Comparison of ENCODE assay signal across 8 mouse cellular contexts in genomic region chr13:73692249-73692868, GRCm38 (mm10). TPM values are rescaled to one million over a fixed set of nuclear protein-coding genes. Genes with fewer than 3 reads are reported as not detected.
DNase-seq lines count a peak whose midpoint lies in the region; ATAC-seq lines count a peak whose summit lies in the region.

No protein-coding gene starts in this region.

- H3K27me3 ChIP-seq in limb, embryonic 12.5 days = no peaks in the 10 kb centered on the region; the same call in none of the 2 replicates
- no peaks in the 10 kb centered on the region for H3K27me3 ChIP-seq in midbrain, embryonic 14.5 days (ENCODE audit: control insufficient read depth, insufficient read depth, low read length)
- no peaks in the 10 kb centered on the region for H3K27me3 ChIP-seq in splenic B cell, adult 2 months (ENCODE audit: control insufficient read depth, insufficient read depth, low read length, poor library complexity, severe bottlenecking)

- no peak overlapping the region for H3K4me2 ChIP-seq in limb, embryonic 12.5 days
- H3K4me2 ChIP-seq in midbrain, embryonic 14.5 days (ENCODE audit: low read length) = no peak overlapping the region

- H3K9me3 ChIP-seq in limb, embryonic 12.5 days = no peaks in the 10 kb centered on the region
- no peaks in the 10 kb centered on the region for H3K9me3 ChIP-seq in midbrain, embryonic 14.5 days (ENCODE audit: control insufficient read depth, low read length)

- H3K4me3 ChIP-seq in limb, embryonic 12.5 days (replicated peaks) = no peak overlapping the region
- H3K4me3 ChIP-seq in midbrain, embryonic 14.5 days (replicated peaks; ENCODE audit: low read depth, low read length) = no peak overlapping the region

- no peak overlapping the region for H3K27ac ChIP-seq in limb, embryonic 12.5 days
- no peak overlapping the region for H3K27ac ChIP-seq in midbrain, embryonic 14.5 days (replicated peaks; ENCODE audit: low read depth, low read length)

- 31% methylated on average over 10 of the region's 10 CpGs for WGBS in limb, embryonic 12.5 days
- 34% methylated on average over 10 of the region's 10 CpGs for WGBS in midbrain, embryonic 14.5 days

- ATAC-seq in limb, embryonic 12.5 days (ENCODE audit: insufficient number of reproducible peaks, insufficient read depth, low FRiP score, low TSS enrichment, low read depth) = 0 out of 2 replicates have a peak, but pooled peaks have one; percentile 22
- ATAC-seq in midbrain, embryonic 14.5 days (ENCODE audit: low FRiP score, low TSS enrichment) = no peak; the same call in 1 of the 2 replicates

- H3K36me3 ChIP-seq in limb, embryonic 12.5 days = no peaks in the 10 kb centered on the region
- no peaks in the 10 kb centered on the region for H3K36me3 ChIP-seq in midbrain, embryonic 14.5 days (ENCODE audit: control insufficient read depth, insufficient read depth, low read length)
- no peaks in the 10 kb centered on the region for H3K36me3 ChIP-seq in splenic B cell, adult 2 months (ENCODE audit: control insufficient read depth, insufficient read depth, low read length, poor library complexity, severe bottlenecking)

- DNase-seq in A20 (ENCODE audit: low read depth, low spot score) = peak; percentile 83
- peak; percentile 80 to 93 for DNase-seq in adrenal gland, adult (ENCODE audit: inconsistent age in 2 of 2, low spot score in 1 of 2)
- DNase-seq in embryo, embryonic 10.5 days (ENCODE audit: low spot score) = peak; percentile 86
- peak; percentile 25 to 39 for DNase-seq in gastrocnemius, postnatal 4 days (ENCODE audit: low spot score in 2 of 2)
- peak; percentile 91 for DNase-seq in kidney, adult 18-20 months
- DNase-seq in midbrain, embryonic 14.5 days = peak; percentile 69
- DNase-seq in splenic B cell, adult 2 months (ENCODE audit: low read depth, low spot score) = peak; percentile 66

- no peak overlapping the region for H3K9ac ChIP-seq in limb, embryonic 12.5 days (replicated peaks)
- no peak overlapping the region for H3K9ac ChIP-seq in midbrain, embryonic 14.5 days (replicated peaks; ENCODE audit: low read length)

- no peaks in the 10 kb centered on the region for H3K4me1 ChIP-seq in limb, embryonic 12.5 days (replicated peaks)
- no peaks in the 10 kb centered on the region for H3K4me1 ChIP-seq in midbrain, embryonic 14.5 days (ENCODE audit: control insufficient read depth, insufficient read depth, low read length)

RNA-seq across cellular contexts. Expression of gene Slc6a19, which starts 12.3 kb away (rescaled TPM):
- under 1 TPM; 0.08 to 0.29 TPM for total RNA-seq in gastrocnemius, postnatal 4 days (2021)
- polyA plus RNA-seq in limb, embryonic 12.5 days (2016; fragmentation: Nextera tagmentation; extraction: Ambion mirVana) = not detected in 2 replicates
- 0.18 and 0.19 TPM in 2 replicates for polyA plus RNA-seq in midbrain, embryonic 14.5 days (2014; fragmentation: Nextera tagmentation; extraction: Ambion mirVana)

RNA-seq across cellular contexts. Expression of gene Slc6a18, which starts 14.5 kb away (rescaled TPM):
- 1 to 10 TPM in 1 of 2 experiments, under 1 TPM in 1; 0.56 to 1.6 TPM for total RNA-seq in gastrocnemius, postnatal 4 days (2021)
- not detected in 2 replicates for polyA plus RNA-seq in limb, embryonic 12.5 days (2016; fragmentation: Nextera tagmentation; extraction: Ambion mirVana)
- polyA plus RNA-seq in midbrain, embryonic 14.5 days (2014; fragmentation: Nextera tagmentation; extraction: Ambion mirVana) = not detected in 2 replicates

RNA-seq across cellular contexts. Expression of gene Slc12a7, which starts 40.5 kb away (rescaled TPM):
- total RNA-seq in gastrocnemius, postnatal 4 days (2021) = 10 to 100 TPM; 11.8 to 13.3 TPM
- polyA plus RNA-seq in limb, embryonic 12.5 days (2016; fragmentation: Nextera tagmentation; extraction: Ambion mirVana) = 42.7 and 48.4 TPM in 2 replicates
- 7.0 and 12.6 TPM in 2 replicates for polyA plus RNA-seq in midbrain, embryonic 14.5 days (2014; fragmentation: Nextera tagmentation; extraction: Ambion mirVana)

Comparison
In these comparisons a context has a peak if more than half of its experiments do, and no peak if none do; other contexts are left out.
1. DNase-seq: peak in every context shown above with its lines; median percentile 91 in kidney, adult 18-20 months; 86 in adrenal gland, adult; 86 in embryo, embryonic 10.5 days; 83 in A20; 69 in midbrain, embryonic 14.5 days; 66 in splenic B cell, adult 2 months; 32 in gastrocnemius, postnatal 4 days.